Mouse (Mus musculus): ENCODE results near the gene Ccdc187. TPM values are rescaled to one million over a fixed set of nuclear protein-coding genes. Genes with fewer than 3 reads are reported as not detected.

Gene Ccdc187
- polyA plus RNA-seq, 1 experiment from 2014 or later = 0.13 TPM

DNA sequence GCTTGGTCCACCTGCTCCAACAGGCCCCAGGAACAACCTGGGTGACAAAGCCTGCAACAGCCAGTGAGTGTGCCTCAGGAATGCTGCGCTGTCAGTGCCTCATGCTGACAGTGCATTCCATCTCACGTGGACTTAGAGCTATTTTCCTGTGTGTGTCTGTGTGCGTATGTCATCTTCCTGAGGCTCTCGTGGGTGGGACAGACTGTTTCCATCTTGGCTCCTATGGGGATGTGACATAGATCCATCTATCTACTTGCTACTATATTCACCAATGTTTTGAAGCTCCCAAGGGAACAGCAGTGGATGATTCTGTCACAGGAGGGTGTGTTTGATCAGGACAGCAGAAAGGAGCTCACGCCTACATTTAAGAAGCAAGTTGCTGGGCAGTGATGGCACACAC is 17.6 kb upstream of the Ccdc187 start:
- WGBS = 48% methylated on average over 5 of the region's 5 CpGs
- Histone ChIP-seq H3K36me3 (ENCODE audit: control insufficient read depth, insufficient read depth) (no peaks in the 10 kb centered on the region), H3K4me2 (ENCODE audit: low read depth, low read length) (no peak overlapping the region)

DNA sequence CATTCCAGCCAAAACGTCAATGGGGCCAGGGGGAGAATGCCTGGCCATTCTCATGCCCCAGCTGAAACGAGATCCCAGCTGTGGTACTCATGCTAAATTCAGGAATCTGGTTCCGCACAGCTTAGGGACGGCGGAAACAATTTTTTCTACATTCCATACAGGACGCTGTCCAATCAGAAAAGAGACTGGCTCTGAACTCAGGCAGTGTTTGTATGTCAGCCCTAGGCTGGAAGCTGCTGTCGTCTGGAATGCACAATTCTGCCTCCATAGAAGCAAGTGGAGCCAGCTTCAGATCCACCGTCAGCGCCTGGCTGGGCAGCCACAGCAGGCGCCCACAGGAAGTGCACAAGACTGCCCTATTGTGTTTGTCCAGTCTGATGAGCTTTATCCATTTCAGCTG is 15.4 kb upstream of the Ccdc187 start:
- no peak overlapping the region for H3K4me3 ChIP-seq (ENCODE audit: low read length)
- H3K36me3 ChIP-seq (ENCODE audit: control insufficient read depth, insufficient read depth) = no peaks in the 10 kb centered on the region
- peaks cover 22% of the 10 kb centered on the region for H3K4me1 ChIP-seq (ENCODE audit: control insufficient read depth, insufficient read depth, low read length)
- H3K9ac ChIP-seq (ENCODE audit: low read length) = 0 out of 2 replicates have a peak overlapping the region, but pooled peaks have one; percentile 23
- H3K27me3 ChIP-seq (ENCODE audit: control insufficient read depth, insufficient read depth, low read length) = no peaks in the 10 kb centered on the region
- H3K27ac ChIP-seq (ENCODE audit: low read length) = peak overlapping the region; percentile 63
- peak overlapping the region; percentile 24; the same call in 1 of the 2 replicates for H3K4me2 ChIP-seq (ENCODE audit: low read depth, low read length)
- no peaks in the 10 kb centered on the region for H3K9me3 ChIP-seq (replicated peaks; ENCODE audit: control insufficient read depth, low read length)
- peak; percentile 40; the same call in 1 of the 2 replicates for ATAC-seq (replicated peaks; ENCODE audit: extremely low read depth, insufficient read depth, low FRiP score)
- WGBS = 13% methylated on average over 10 of the region's 10 CpGs

More for the DNA sequence above, 17.6 kb upstream of the Ccdc187 start:
- Histone ChIP-seq H3K4me1 (ENCODE audit: control insufficient read depth, insufficient read depth, low read length) (peaks cover 36% of the 10 kb centered on the region), H3K4me3 (ENCODE audit: low read length) (no peak overlapping the region), H3K9me3 (replicated peaks; ENCODE audit: control insufficient read depth, low read length) (no peaks in the 10 kb centered on the region), H3K27me3 (ENCODE audit: control insufficient read depth, insufficient read depth, low read length) (no peaks in the 10 kb centered on the region), H3K9ac (ENCODE audit: low read length) (no peak overlapping the region), H3K27ac (ENCODE audit: low read length) (no peak overlapping the region)
- ATAC-seq (replicated peaks; ENCODE audit: extremely low read depth, insufficient read depth, low FRiP score) = no peak

GRCm38 (mm10) chr2:26306702-26307101 is 12.3 kb upstream of the Ccdc187 start:
- Histone ChIP-seq H3K4me2 (ENCODE audit: low read depth, low read length) (no peak overlapping the region), H3K27me3 (ENCODE audit: control insufficient read depth, insufficient read depth, low read length) (no peaks in the 10 kb centered on the region), H3K27ac (ENCODE audit: low read length) (no peak overlapping the region), H3K4me3 (ENCODE audit: low read length) (no peak overlapping the region), H3K4me1 (ENCODE audit: control insufficient read depth, insufficient read depth, low read length) (peaks cover 12% of the 10 kb centered on the region), H3K36me3 (ENCODE audit: control insufficient read depth, insufficient read depth) (no peaks in the 10 kb centered on the region), H3K9ac (ENCODE audit: low read length) (no peak overlapping the region), H3K9me3 (replicated peaks; ENCODE audit: control insufficient read depth, low read length) (no peaks in the 10 kb centered on the region)
- no peak for ATAC-seq (replicated peaks; ENCODE audit: extremely low read depth, insufficient read depth, low FRiP score)
- WGBS = 85% methylated on average over 3 of the region's 3 CpGs

- Histone ChIP-seq H3K27ac (ENCODE audit: low read length) (no peak overlapping the region), H3K36me3 (ENCODE audit: control insufficient read depth, insufficient read depth) (no peaks in the 10 kb centered on the region), H3K9ac (ENCODE audit: low read length) (no peak overlapping the region), H3K27me3 (ENCODE audit: control insufficient read depth, insufficient read depth, low read length) (no peaks in the 10 kb centered on the region), H3K4me3 (ENCODE audit: low read length) (no peak overlapping the region), H3K9me3 (replicated peaks; ENCODE audit: control insufficient read depth, low read length) (no peaks in the 10 kb centered on the region), H3K4me1 (ENCODE audit: control insufficient read depth, insufficient read depth, low read length) (peaks cover 15% of the 10 kb centered on the region), H3K4me2 (ENCODE audit: low read depth, low read length) (no peak overlapping the region)
- no peak for ATAC-seq (replicated peaks; ENCODE audit: extremely low read depth, insufficient read depth, low FRiP score)
- WGBS = 59% methylated on average over 2 of the region's 2 CpGs
Observed at GRCm38 (mm10) chr2:26305555-26305954, 11.2 kb upstream of the Ccdc187 start.

- Histone ChIP-seq H3K27me3 (ENCODE audit: control insufficient read depth, insufficient read depth, low read length) (no peaks in the 10 kb centered on the region), H3K4me3 (ENCODE audit: low read length) (no peak overlapping the region), H3K4me2 (ENCODE audit: low read depth, low read length) (no peak overlapping the region), H3K9me3 (replicated peaks; ENCODE audit: control insufficient read depth, low read length) (no peaks in the 10 kb centered on the region), H3K27ac (ENCODE audit: low read length) (no peak overlapping the region), H3K4me1 (ENCODE audit: control insufficient read depth, insufficient read depth, low read length) (peaks cover 15% of the 10 kb centered on the region), H3K36me3 (ENCODE audit: control insufficient read depth, insufficient read depth) (no peaks in the 10 kb centered on the region), H3K9ac (ENCODE audit: low read length) (no peak overlapping the region)
- ATAC-seq (replicated peaks; ENCODE audit: extremely low read depth, insufficient read depth, low FRiP score) = no peak
- 56% methylated on average over 1 of the region's 1 CpGs for WGBS
Observed at GRCm38 (mm10) chr2:26304711-26305110, 10.4 kb upstream of the Ccdc187 start.

DNA sequence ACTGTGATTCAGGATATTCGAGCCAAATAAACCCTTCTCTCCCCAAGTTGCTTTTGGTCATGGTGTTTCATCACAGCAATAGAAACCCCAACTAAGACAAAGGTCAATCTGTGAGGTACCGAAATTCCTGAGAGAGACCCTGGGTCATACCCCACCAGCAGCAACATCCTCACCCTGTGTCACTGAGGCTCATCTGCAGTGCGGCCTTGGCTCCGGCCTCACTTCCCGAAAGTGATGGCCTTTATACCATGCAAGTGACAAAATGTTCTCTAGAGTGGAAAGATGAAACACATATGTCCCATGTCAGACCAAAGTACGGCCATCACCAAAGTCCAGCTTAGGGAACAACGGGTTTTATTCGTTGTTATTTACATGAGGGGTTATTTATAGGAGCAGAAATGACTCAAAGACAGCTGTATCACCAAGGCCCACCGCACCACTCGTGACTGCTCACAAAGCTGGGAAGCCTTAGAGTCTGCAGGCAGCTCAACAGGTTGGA is 7.7 kb upstream of the Ccdc187 start:
- Histone ChIP-seq H3K9me3 (replicated peaks; ENCODE audit: control insufficient read depth, low read length) (no peaks in the 10 kb centered on the region), H3K9ac (ENCODE audit: low read length) (no peak overlapping the region), H3K36me3 (ENCODE audit: control insufficient read depth, insufficient read depth) (no peaks in the 10 kb centered on the region), H3K4me1 (ENCODE audit: control insufficient read depth, insufficient read depth, low read length) (peaks cover 30% of the 10 kb centered on the region), H3K4me3 (ENCODE audit: low read length) (no peak overlapping the region), H3K27ac (ENCODE audit: low read length) (no peak overlapping the region), H3K4me2 (ENCODE audit: low read depth, low read length) (no peak overlapping the region), H3K27me3 (ENCODE audit: control insufficient read depth, insufficient read depth, low read length) (no peaks in the 10 kb centered on the region)
- WGBS = 80% methylated on average over 10 of the region's 10 CpGs
- ATAC-seq (replicated peaks; ENCODE audit: extremely low read depth, insufficient read depth, low FRiP score) = no peak

DNA sequence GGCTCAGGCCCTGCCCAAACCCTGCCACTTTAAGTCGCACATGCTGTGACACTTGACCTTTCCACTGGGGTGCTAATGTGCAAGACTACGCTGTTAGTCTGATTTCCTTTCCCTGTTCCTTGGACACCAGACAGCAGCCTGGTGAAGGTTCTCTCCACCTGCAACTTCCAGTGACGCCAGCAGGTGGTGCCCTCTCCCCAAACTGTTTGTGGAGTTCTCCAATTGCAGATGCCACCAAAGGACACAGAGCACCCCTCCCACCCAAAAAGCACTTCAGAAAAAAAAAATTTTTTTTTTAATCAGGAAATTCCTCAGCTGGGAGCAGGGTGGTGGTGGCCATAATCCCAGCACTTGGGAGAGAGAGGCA is 6.4 kb upstream of the Ccdc187 start:
- H3K4me1 ChIP-seq (ENCODE audit: control insufficient read depth, insufficient read depth, low read length) = peaks cover 37% of the 10 kb centered on the region
- H3K4me2 ChIP-seq (ENCODE audit: low read depth, low read length) = no peak overlapping the region
- H3K9me3 ChIP-seq (replicated peaks; ENCODE audit: control insufficient read depth, low read length) = no peaks in the 10 kb centered on the region
- no peak for ATAC-seq (replicated peaks; ENCODE audit: extremely low read depth, insufficient read depth, low FRiP score)
- peak overlapping the region; percentile 46 for H3K27ac ChIP-seq (ENCODE audit: low read length)
- 0% methylated on average over 3 of the region's 3 CpGs for WGBS
- no peak overlapping the region for H3K4me3 ChIP-seq (ENCODE audit: low read length)
- no peaks in the 10 kb centered on the region for H3K36me3 ChIP-seq (ENCODE audit: control insufficient read depth, insufficient read depth)
- H3K27me3 ChIP-seq (ENCODE audit: control insufficient read depth, insufficient read depth, low read length) = no peaks in the 10 kb centered on the region
- H3K9ac ChIP-seq (ENCODE audit: low read length) = peak overlapping the region; percentile 25; the same call in 1 of the 2 replicates

DNA sequence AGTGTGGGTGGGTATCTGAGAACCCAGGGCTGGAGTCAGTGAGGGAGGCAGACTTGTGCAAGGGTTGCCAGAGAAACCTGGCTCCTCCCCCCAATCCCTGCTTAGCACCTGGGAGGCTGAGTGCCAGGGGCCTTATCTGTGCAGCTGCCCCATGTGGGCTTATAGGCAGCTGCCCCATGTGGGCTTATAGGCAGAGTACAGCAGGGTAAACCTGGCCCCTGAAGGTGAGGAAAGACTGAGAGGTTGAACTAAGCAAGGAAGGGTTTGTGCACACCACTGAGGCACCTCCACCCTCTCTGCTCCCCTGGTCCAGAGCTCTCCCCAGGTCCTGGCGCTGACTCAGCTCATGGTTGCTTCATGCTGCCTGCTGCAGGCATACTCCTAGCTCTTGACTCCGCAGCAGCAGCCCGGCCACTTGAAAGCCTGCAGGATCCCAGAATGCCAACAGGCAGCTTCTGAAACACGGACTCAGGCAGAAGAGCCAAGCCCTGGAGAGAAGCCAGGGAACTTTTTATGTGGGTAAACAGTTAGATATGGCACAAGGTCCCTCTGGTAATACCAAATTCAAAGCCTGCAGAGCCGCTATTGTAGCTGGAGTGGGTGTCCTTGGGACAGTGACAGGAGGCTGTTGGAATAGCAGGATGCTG is 5.9 kb upstream of the Ccdc187 start:
- Histone ChIP-seq H3K4me2 (ENCODE audit: low read depth, low read length) (no peak overlapping the region), H3K4me3 (ENCODE audit: low read length) (no peak overlapping the region), H3K27me3 (ENCODE audit: control insufficient read depth, insufficient read depth, low read length) (no peaks in the 10 kb centered on the region), H3K9ac (ENCODE audit: low read length) (peak overlapping the region; percentile 25; the same call in 1 of the 2 replicates), H3K9me3 (replicated peaks; ENCODE audit: control insufficient read depth, low read length) (no peaks in the 10 kb centered on the region), H3K27ac (ENCODE audit: low read length) (peak overlapping the region; percentile 46), H3K36me3 (ENCODE audit: control insufficient read depth, insufficient read depth) (no peaks in the 10 kb centered on the region), H3K4me1 (ENCODE audit: control insufficient read depth, insufficient read depth, low read length) (peaks cover 37% of the 10 kb centered on the region)
- WGBS = 32% methylated on average over 5 of the region's 5 CpGs
- ATAC-seq (replicated peaks; ENCODE audit: extremely low read depth, insufficient read depth, low FRiP score) = peak; percentile 57

GRCm38 (mm10) chr2:26299336-26299735 is 5.0 kb upstream of the Ccdc187 start:
- no peaks in the 10 kb centered on the region for H3K27me3 ChIP-seq (ENCODE audit: control insufficient read depth, insufficient read depth, low read length)

More at GRCm38 (mm10) chr2:26299336-26299735, 5.0 kb upstream of the Ccdc187 start:
- H3K4me1 ChIP-seq (ENCODE audit: control insufficient read depth, insufficient read depth, low read length) = peaks cover 37% of the 10 kb centered on the region
- H3K4me3 ChIP-seq (ENCODE audit: low read length) = no peak overlapping the region
- H3K27ac ChIP-seq (ENCODE audit: low read length) = no peak overlapping the region
- peak overlapping the region; percentile 10; the same call in 1 of the 2 replicates for H3K9ac ChIP-seq (ENCODE audit: low read length)
- H3K36me3 ChIP-seq (ENCODE audit: control insufficient read depth, insufficient read depth) = no peaks in the 10 kb centered on the region
- no peak overlapping the region for H3K4me2 ChIP-seq (ENCODE audit: low read depth, low read length)
- 58% methylated on average over 7 of the region's 7 CpGs for WGBS
- no peak for ATAC-seq (replicated peaks; ENCODE audit: extremely low read depth, insufficient read depth, low FRiP score)
- no peaks in the 10 kb centered on the region for H3K9me3 ChIP-seq (replicated peaks; ENCODE audit: control insufficient read depth, low read length)
